Mouse (Mus musculus) left cerebral cortex, adult 9 months (tissue): ENCODE results near the gene Ifitm6.
"Not testable (repeated sequence)": the region's sequence is repeated elsewhere in the genome, so short reads cannot be mapped to it uniquely, and the experiment has no call there.

Experiments used
- DNase-seq, 2 experiments: peaks; one replicate each; pipeline ENCODE4 v3.0.0; 2022; ENCODE audit warnings: low spot score in 2 of 2

Ifitm6 gene

GRCm38 (mm10) chr7:141041661-141042060 is 23.9 kb upstream of the Ifitm6 start:
- DNase-seq, result no peak

DNA sequence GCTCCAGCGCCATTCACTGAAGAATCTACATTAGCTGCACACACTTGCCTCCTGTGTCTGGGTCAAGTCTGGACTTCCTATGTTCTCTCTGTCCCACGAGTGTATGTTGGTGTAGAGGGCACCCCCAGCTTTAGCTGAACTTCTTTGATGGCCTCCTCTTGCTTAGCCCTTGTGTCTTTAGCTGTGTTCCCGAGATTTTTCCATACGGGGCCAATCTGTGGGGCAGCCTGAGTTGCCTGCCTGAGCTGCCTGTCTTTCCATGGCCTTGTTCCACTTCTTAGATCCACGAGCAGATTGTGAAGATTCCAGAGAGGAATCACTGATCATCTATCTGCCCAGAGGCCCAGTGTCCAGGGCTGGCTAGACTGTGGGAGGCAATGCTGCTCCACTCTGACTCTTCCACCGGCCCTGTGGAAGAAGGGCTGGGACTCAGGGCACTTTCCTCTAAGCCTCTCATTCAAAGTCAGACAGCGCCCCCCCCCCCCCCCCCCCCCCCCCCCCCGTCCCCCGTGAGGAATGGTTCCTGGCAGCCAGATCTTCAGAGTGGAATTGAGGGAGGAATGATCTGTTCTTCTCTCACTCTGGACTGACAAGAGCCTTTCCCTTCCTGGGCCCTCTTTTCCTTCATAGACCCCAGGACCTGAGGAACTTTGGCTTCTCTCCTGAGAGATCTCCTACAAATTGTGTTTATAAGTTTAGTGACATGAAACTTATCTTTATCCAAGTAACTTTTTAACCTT is 23.3 kb upstream of the Ifitm6 start:
- DNase-seq, result no peak

DNA sequence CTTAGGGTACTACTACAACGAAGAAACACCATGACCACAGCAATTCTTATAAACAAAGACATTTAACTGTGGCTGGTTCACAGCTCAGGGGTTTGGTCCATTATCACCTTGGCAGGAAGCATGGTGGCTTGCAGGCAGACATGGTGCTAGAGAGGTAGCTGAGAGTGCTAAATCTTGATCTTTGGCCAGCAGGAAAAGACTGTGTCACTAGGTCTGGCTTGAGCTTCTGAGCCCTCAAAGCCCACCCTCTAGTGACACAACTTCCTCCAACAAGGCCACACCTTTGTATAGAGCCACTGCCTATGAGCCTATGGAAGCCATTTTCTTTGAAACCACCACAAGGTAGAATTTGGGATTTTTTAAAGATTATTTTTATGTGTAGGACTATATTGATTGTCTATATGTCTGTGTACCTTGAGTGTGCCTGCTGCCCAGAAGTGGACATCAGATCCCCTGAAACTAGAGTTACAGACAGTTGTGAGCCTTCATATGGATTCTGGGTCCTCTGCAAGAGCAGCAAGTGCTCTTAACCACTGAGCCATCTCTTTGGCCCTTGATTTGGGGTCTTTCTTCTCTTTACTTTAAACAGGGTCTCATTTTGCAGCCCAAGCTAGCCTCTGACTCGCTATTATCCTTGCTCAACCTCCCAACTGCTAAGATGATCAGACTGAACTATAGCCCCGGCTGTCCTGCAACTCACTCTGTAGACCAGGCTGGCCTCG is 21.8 kb upstream of the Ifitm6 start:
- DNase-seq, result no peak

- DNase-seq, result no peak
These were observed 20.6 kb upstream of the Ifitm6 start for GRCm38 (mm10) chr7:141038090-141039032.

DNA sequence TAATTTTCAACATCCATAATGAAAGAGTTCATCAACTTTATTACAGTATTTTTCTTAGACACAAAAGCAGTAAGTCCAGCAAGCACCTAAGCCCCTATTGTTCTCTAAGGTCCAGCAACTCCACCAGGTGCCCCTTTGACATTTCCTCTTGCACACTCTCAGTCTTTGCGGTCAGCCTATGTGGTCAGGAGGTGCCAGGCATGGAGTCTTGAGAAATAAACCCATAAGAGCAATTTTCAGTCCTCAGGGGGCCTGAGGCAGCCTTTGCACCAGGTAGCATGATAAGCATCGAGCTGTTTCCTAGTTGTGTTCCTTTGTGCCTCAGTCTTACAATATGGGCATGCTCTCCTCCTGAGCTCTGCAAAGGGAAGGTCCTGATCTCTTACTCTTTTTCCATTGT is 18.9 kb upstream of the Ifitm6 start:
- not testable (repeated sequence) for DNase-seq

DNA sequence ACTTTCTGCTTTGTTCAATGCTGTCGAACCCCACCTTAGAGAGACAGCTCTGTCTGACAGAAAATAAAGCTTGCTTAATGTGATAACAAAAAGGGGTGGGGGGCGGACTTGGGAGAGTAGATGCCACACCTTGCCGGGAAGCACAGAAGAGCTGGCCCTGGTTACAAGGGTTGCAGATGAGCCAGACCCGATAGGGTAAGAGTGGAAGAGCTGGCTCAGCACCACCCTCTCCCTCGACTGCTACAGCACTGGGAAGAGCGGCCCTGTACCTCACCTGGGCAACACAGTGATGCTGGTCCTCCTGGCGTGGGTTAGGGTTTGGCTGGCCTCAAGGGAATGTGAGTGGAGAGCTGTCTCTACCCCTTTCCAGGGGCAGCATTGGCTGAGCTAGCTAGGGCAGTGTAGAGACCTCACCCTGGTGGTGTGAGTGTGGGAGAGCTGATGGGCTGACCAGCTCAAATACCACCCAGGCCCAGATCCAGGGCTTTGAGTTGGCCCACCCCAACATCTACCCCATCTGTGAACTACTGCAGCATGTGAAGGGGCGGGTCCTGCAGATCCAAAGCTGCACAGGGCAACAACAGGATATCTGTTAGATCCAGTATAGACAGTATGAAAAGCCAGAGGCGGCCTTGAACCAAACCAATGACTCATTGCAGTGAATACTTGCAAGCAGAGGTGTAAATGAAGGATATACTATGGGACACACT is 14.9 kb upstream of the Ifitm6 start:
- DNase-seq, result no peak

DNA sequence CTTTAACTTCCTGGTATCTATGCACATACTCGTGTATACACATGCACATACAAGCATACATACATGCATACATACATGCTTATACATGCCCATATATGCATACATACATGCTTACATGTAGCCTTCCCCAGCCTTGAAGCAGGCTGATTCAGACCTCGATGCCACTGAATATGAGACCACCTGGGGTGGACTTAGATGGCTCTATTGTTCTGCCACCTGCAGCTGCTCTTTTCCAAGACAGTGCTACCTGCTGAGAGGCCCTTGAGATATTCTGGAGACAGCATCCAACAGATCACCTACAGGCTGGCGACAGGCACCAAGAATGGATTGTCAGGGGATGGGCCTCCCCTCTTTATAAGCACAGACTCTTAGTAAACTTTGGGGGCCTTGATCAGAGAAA is 12.7 kb upstream of the Ifitm6 start:
- no peak for DNase-seq

- no peak for DNase-seq
These were observed 11.1 kb upstream of the Ifitm6 start, which contains the start of gene Gm17387 for GRCm38 (mm10) chr7:141028831-141029230. Gene Gm17387, plus strand, starts transcription at chr7:141029131.

- no peak for DNase-seq
These were observed 9.0 kb upstream of the Ifitm6 start for GRCm38 (mm10) chr7:141026740-141027098.

GRCm38 (mm10) chr7:141026097-141026739 is 8.5 kb upstream of the Ifitm6 start:
- no peak for DNase-seq

GRCm38 (mm10) chr7:141024865-141025838 is 7.4 kb upstream of the Ifitm6 start:
- DNase-seq, result no peak

GRCm38 (mm10) chr7:141021489-141022449 is 4.0 kb upstream of the Ifitm6 start:
- no peak for DNase-seq

DNA sequence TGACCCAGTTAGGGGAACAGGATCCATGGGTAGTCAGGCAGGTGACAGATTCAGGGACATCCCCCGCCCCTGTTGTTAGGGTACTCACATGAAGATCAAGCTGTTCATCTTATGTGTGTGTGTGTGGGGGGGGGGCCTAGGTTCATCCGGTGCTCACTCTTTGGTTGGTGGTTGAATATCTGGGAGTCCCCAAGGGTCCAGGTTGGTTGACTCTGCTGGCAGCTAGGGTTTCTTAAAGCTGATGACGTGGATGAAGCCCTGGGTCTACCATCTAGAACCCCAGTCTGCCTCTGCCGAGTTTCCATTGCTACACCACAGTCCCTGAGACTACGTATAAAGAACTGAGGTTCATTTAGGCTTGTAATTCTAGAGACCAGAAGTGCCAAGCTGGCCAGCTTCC is 1.3 kb upstream of the Ifitm6 start:
- no peak for DNase-seq

GRCm38 (mm10) chr7:141016707-141017697 is 722 bp downstream of the Ifitm6 start:
- no peak for DNase-seq

DNA sequence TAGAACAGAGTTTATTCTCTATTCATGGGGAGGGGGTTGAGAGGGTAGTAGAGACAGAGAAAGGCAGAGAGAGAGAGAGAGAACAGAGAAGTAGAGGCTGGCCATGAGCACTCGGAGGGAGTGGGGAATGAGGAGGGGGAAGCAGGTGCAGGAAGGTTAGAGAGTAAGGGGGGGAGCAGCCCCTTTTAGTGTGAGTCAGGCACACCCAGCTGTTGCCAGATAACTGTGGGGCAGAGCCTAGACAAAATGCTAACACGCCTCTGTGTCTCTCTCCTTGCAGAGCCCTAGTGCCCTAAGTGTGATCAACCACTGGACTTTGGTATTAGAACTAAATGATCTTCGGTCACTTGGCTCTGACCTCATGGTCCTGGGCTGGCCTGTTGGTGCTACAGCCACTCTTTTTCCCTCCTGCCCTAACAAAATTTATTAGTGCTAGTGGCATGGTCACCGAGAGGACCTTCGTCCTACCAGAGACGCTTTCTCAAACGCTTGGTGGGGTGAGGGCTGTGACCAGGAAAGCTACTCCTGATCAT is 6.4 kb downstream of the Ifitm6 start:
- no peak for DNase-seq

- no peak for DNase-seq
These were observed 7.1 kb downstream of the Ifitm6 start, which contains the start of gene Ifitm3 for GRCm38 (mm10) chr7:141010593-141010992. Gene Ifitm3, minus strand, starts transcription at chr7:141010770.

- DNase-seq, result no peak
These were observed 8.1 kb downstream of the Ifitm6 start for GRCm38 (mm10) chr7:141009665-141010064.
